Mouse (Mus musculus) urinary bladder, adult 2 months (tissue): ENCODE measurements around the gene Rorc. TPM values are rescaled to one million over a fixed set of nuclear protein-coding genes. Genes with fewer than 3 reads are reported as not detected.
A peak's percentile ranks its signal among the peaks of the same experiment; 100 is the strongest.

ENCODE experiments used
- DNase-seq: peaks from one replicate; pipeline ENCODE4 v3.0.0; 2022; ENCODE audit warnings: low spot score
- polyA plus RNA-seq: library from polyadenylated mRNA; depleted of rRNA; stranded (reverse); fragments of >200 nt; gene quantifications from 2 replicates; pipeline ENCODE4 v1.2.3, GENCODE M21; 2012; rRNA removed

The Rorc gene
- polyA plus RNA-seq, 1 experiment = 13.3 TPM

DNA sequence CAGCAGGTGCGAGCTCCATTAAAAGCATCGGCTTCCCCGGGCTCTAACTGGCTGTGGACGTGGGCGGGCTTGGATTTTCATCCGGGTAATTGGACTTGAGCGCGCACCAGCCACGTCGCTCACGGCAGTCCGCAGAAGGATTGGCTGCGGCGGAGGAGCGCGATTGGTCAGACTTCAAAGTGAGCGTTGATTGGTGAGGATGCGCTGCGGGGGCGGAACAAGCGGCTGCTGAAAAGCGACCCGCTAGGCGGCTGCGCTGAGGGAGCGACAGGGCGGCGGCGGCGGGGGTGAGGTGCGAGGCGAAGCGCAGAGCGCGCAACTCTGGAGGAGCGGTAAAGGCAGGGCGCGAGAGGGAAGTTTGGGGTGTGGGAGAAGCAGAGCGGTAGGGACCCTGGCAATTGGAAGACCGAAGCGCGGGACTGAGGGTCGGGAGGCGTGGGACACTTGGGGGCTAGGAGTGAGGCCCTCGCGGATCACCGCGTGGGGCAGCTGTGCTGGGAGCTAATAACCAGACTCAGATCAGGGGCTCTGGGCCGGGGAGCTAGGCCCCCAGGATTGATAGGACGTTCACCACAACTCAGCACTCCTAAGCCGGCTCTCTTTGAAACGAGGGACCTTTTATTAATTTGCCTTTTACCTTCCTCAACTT is 40.6 kb downstream of the Rorc start, which contains the start of gene Tdrkh:
Gene Tdrkh, plus strand, starts transcription at position 243 of the 649 bp plus-strand sequence.
- peak; percentile 84 for DNase-seq

DNA sequence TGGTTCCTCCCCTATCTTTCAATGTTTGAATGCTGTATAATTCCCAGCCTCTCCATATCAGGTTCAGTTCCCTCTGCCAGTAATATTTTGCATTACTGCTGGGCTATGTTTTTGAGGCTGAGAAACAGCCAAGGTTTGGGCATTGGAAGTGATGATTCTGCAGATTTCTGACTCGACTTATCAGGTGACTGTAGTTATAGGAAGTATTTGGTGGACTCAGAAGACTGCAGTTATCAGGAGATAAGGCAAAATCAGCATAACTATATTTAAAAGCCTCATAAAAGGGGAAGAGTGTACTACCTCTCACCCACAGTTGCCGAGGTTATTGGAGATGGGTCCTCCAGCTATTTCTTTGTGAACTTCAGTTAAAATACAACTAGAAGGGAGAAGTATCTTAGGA is 58.4 kb downstream of the Rorc start:
- DNase-seq = no peak

GRCm38 (mm10) chr3:94434305-94434704 is 61.7 kb downstream of the Rorc start:
- DNase-seq = no peak

GRCm38 (mm10) chr3:94436420-94436819 is 63.8 kb downstream of the Rorc start:
- DNase-seq = no peak

DNA sequence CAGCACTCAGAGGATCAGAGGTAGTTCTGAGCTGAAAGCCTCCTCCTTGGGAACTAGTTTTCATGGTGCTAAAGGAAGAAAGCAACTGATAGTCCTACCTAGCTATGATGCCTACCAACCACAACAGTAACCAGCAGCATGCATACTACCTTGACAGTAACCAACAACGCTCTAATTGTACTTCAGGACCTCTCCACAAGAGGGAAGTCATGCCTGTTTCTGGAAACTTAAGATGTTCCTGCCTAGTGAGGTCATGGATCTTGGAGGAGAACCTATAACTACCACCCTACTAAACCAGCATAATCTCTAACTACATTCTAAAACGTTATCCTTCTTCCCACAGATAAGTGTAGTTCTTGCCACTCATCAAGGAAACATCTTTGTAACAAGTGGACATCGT is 68.6 kb downstream of the Rorc start:
- DNase-seq = no peak

DNA sequence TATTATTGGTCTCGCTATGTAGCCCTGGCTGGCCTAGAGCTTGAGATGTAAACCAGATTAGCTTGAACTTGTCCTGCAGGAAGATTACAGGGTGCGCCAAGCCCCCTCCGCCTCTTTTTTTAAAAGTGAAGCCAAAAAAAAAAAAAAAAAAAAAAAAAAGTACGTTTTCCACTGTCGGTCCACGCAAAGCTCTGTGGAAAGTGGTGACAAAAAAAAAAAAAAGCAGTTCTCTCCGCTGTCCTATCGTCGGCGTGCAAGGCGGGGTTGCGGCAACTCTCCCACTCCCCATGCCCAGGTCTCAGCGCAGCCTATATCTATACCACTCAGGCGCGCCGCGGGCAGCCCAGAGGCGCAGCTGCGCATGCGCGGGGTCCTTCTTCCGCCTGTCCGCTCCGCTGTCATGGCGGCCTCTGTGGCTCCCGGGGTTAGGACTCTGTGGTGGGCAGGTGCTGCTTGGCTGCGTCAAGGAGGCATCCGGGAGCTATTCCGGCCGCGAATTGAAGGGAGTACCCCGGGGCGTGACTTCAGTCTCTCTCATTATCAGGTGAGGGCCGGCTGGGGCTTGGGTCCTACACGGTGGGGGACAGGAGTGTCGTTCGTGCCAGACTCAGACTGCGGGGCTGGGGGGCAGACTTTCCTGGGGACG is 70.5 kb downstream of the Rorc start, which contains the start of gene Mrpl9:
Gene Mrpl9, plus strand, starts transcription at position 368 of the 646 bp plus-strand sequence.
- DNase-seq = peak; percentile 92

- DNase-seq = no peak
Observed at GRCm38 (mm10) chr3:94443597-94443964, 71.0 kb downstream of the Rorc start, which contains the start of gene Oaz3. Oaz3 (minus strand) TSS chr3:94443915.

Other genes starting within 250 kb of the Rorc start
- gene Gm10696, start 194.6 kb upstream of the Rorc start, polyA plus RNA-seq = not detected in 2 replicates
- not detected in 2 replicates for gene Gm5286, start 176.1 kb upstream of the Rorc start, polyA plus RNA-seq
- gene Gm4778, start 108.8 kb upstream of the Rorc start, polyA plus RNA-seq = not detected in 2 replicates
- gene Them4, start 62.7 kb upstream of the Rorc start, polyA plus RNA-seq = 4.7 and 4.9 TPM in 2 replicates
- not detected in 2 replicates for gene Them5, start 30.7 kb upstream of the Rorc start, polyA plus RNA-seq
- 0.31 and 0.40 TPM in 2 replicates for gene C2cd4d, start 10.4 kb upstream of the Rorc start, polyA plus RNA-seq
- gene Lingo4, start 25.7 kb downstream of the Rorc start, polyA plus RNA-seq = 0.06 and 0.10 TPM in 2 replicates
- 2.2 and 2.3 TPM in 2 replicates for gene Tdrkh, start 40.5 kb downstream of the Rorc start, polyA plus RNA-seq
- gene Mrpl9, start 70.5 kb downstream of the Rorc start, polyA plus RNA-seq = 70.7 and 81.1 TPM in 2 replicates
- 0.29 and 0.43 TPM in 2 replicates for gene Oaz3, start 71.1 kb downstream of the Rorc start, polyA plus RNA-seq
- gene Celf3, start 105.5 kb downstream of the Rorc start, polyA plus RNA-seq = 0.83 and 1.1 TPM in 2 replicates
- 1.2 and 2.4 TPM in 2 replicates for gene Riiad1, start 107.5 kb downstream of the Rorc start, polyA plus RNA-seq
- gene Snx27, start 209.9 kb downstream of the Rorc start, polyA plus RNA-seq = 20.6 and 22.3 TPM in 2 replicates